Mouse (Mus musculus) myocyte (in vitro differentiated cells): ENCODE results near the gene Clock.

Source experiments
- E2F4 ChIP-seq: IDR thresholded peaks from one replicate; pipeline ENCODE4 v1.6.1; 2011; ENCODE audit warnings: mild to moderate bottlenecking, control low read depth, moderate library complexity; ENCODE audit not compliant: insufficient read depth
- POLR2A ChIP-seq: IDR thresholded peaks from one replicate; pipeline ENCODE4 v1.6.1; 2011; ENCODE audit warnings: low read depth, mild to moderate bottlenecking, control low read depth, moderate library complexity; ENCODE audit not compliant: insufficient read length

DNA sequence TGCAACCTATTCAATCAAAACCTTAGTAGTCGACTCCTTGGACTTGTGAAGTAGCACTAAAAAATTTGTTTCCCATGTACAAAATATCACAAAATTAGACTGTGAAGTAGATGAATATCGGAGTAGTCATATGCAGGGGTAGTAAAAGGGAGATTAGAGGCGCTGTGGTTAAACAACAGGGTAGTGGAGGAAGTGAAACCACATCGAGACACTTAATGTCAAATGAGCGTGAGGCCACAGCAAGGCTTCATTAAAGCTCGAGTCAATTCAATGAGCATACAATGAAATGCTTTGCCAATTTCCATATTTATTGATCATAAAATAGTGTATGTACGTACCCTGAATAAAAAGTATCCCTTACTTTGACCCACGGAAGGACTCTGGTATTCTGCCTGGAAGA lies 32.5 kb upstream of the Clock start:
- TF ChIP-seq POLR2A (no peak), E2F4 (no peak)
